Mouse (Mus musculus) heart, adult 2 months (tissue): Measurements from ENCODE around the gene Zfp13.

Experiments
- CTCF ChIP-seq: fragments of 200-600 bp; IDR thresholded peaks from 2 replicates; pipeline ENCODE4 v1.8.1; 2022; ENCODE audit warnings: antibody characterized with exemption, mild to moderate bottlenecking, moderate library complexity
- POLR2A ChIP-seq: fragments of 200-500 bp; IDR thresholded peaks from 2 replicates; pipeline ENCODE4 v1.6.1; 2011; ENCODE audit warnings: mild to moderate bottlenecking, low read depth, low read length, control low read depth; ENCODE audit not compliant: insufficient read depth

GRCm38 (mm10) chr17:23539608-23540007 lies 59.7 kb downstream of the Zfp13 start:
- TF ChIP-seq CTCF, result no peak
- TF ChIP-seq POLR2A, result no peak
